Mouse (Mus musculus): ENCODE measurements around the gene BC030867. TPM values are rescaled to one million over a fixed set of nuclear protein-coding genes. Genes with fewer than 3 reads are reported as not detected.
A peak's percentile ranks its signal among the peaks of the same experiment; 100 is the strongest.

BC030867 gene
- total RNA-seq, 4 experiments from 2014 or later = 0.62 to 1.2 (median 0.64) TPM

DNA sequence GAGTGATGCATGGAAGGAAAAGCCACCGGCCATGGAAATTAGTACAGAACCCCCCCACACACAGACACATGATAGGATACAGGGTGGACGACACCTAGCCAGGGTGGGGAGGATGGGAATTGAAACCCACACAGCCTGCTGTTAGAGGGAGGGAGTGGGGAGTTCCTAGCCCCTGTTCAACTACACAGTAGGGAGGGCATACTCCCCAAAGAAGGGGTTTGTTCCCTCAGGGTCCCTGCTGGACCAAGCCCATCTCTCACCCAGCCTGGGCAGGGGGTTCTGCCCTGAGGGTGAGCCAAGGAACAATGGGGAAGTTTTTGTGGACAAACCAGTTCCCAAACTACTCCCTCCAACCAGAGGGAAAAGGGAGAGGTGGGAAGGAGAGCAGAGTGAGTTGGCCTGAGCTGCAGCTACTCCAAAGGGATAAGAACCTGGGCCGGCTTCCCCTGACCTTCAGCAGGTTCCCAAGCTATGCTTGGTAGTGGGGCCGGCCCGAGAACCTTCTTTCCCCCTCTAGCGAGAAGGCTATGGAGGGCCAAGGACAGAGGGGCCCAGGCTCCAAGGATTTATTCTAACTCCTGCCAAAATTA is 40.9 kb downstream of the BC030867 start:
- no peak for DNase-seq (ENCODE audit: low spot score in 2 of 2)

DNA sequence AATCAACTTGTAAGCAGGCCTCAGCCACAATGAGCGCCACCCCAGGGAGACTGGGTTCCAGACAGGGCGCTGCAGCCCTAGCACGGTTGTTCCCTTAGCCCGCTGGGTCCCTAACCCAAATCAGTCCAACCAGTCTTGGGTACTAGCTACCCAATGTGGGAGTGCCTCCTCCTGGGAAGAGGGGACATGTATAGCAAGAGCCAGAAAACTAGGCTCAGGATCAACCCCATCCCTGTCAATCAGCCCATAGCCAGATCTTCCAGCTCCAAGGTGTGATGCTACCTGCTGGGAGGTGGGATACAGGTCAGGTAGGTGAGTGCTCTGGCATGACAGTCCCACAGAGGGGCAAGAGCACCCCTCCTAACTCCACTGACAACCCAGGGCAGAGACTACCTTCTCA is 41.5 kb downstream of the BC030867 start:
- DNase-seq (ENCODE audit: low spot score in 2 of 2) = no peak

GRCm38 (mm10) chr11:102291051-102291535 is 42.4 kb downstream of the BC030867 start:
- DNase-seq (ENCODE audit: low spot score in 2 of 2) = no peak

DNA sequence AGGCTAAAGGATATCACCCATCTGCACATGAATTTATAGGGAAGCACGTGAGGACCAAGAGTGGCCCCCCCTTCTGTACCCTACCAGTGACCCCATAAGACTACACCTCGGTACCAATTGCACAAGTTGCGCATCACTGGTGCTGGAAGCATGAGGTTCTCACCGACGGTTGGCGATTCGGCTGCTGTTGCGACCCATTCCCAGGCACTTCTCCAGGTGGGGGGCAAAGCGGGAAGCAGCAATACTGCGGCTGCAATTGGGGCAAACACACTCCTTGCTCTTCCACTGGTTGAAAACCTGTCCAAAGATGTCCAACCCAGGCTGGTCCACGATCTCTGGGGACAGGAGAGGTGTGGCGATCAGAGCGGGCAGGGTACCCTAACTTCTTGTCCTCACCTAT is 45.3 kb downstream of the BC030867 start:
- DNase-seq (ENCODE audit: low spot score in 2 of 2) = no peak

GRCm38 (mm10) chr11:102294416-102294815 is 45.7 kb downstream of the BC030867 start:
- DNase-seq (ENCODE audit: low spot score in 2 of 2) = no peak

- DNase-seq (ENCODE audit: low spot score in 2 of 2) = no peak
Observed at GRCm38 (mm10) chr11:102294887-102295597, 46.4 kb downstream of the BC030867 start.

DNA sequence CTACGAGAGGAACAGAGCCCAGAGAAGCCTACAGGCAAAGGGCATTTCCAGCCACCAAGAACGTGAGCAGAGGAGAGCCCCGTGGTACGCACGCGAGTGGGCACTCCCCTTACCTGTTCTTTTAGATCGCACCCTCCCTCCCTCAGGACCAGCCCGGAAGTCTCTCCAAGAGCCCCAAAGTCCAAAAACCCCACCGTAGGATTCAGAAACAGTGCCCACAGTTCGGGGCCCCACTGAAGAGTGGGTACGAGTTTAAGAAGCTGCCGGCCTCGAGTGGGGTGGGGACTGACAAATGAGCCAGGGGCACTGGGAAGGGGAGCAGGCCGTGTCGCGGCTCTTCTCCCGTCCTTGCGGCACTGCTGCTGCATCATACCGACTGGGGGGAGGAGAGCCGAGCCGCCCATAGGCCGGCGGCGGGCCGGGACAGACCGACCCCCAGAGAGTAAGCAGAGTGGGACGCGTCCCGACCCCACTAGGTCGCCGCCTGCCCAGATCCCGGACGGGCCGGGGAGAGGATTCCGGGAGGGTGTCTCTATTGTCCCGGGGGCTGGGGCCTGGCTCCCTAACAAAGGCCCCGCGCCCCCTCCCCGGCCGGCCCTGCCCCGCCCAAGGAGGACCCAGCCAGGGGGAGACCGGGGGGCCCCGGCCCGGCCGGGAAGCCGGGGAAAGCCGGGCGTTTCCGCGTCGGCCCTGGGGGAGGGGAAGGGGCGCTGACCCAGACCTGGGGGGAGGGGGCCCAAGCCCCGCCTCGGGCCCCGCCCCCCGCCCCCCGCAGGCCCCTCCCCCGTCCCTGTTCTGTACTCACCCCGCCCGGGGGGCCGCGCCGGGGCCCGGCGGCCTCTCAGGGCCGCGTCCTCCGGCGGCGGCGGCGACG is 47.2 kb downstream of the BC030867 start:
- no peak for DNase-seq (ENCODE audit: low spot score in 2 of 2)

GRCm38 (mm10) chr11:102296491-102297472 is 48.1 kb downstream of the BC030867 start, which contains the start of gene Atxn7l3:
Gene Atxn7l3, minus strand, starts transcription at chr11:102296631.
- DNase-seq (ENCODE audit: low spot score in 2 of 2) = peak; percentile 97

GRCm38 (mm10) chr11:102297577-102298556 is 49.2 kb downstream of the BC030867 start:
- no peak for DNase-seq (ENCODE audit: low spot score in 2 of 2)

DNA sequence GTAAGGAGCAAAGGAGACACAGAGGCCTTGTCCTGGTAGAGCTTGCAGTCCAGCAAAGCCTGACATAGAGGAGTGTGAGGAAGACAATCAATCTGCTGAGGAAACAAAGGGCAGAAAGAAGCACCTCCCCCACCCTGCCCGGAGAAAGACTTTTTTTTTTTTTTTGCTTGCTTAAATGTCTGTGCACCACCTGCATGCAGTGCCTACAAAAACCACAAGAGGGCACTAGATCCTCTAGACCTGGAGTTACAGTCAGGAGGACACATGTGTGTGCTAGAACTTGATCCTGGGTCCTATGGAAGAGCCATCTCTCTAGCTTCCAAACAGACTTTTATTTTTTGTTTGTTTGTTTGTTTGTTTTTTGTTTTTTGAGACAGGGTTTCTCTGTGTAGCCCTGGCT is 51.2 kb downstream of the BC030867 start:
- DNase-seq (ENCODE audit: low spot score in 2 of 2) = no peak

- DNase-seq (ENCODE audit: low spot score in 2 of 2) = no peak
Observed at GRCm38 (mm10) chr11:102304141-102304540, 55.5 kb downstream of the BC030867 start.

DNA sequence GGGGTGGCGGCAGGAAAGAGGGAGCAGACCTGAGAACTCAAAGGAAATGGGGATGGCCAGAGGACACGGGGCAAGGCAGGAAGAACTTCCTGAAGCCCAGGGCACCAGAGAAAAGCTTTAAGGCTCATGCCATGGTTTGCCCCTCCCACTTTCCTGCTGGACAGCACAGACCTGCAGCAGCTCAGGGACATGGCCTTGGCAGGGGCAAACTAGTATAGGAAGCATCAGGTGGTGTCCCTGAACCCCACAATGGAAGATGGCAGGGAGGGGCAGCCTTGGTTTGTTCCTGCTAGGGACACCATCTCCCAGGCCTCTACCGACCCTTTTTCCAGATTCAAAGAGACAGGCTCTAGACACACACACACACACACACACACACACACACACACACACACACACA is 56.7 kb downstream of the BC030867 start:
- no peak for DNase-seq (ENCODE audit: low spot score in 2 of 2)

DNA sequence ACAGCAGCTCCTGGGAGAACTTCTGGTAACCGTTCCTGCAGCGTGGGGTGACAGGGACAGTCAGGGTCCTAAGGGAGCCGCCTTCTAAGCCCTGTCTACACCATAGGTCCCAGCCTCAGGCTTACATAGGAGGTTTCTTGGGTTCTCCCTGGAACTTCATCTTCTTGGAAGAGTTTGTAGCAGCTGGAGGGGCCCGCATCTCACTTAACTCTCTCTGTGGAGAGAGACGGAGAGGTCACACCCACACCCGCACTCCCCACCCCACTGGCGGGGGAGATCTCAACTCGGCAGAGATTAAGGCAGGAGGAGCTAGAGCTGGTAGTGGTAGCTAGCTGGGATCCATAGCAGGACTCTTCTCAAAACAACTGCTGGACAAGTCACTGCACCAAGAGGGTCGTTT is 59.4 kb downstream of the BC030867 start:
- DNase-seq (ENCODE audit: low spot score in 2 of 2) = no peak

GRCm38 (mm10) chr11:102308979-102309378 is 60.3 kb downstream of the BC030867 start:
- DNase-seq (ENCODE audit: low spot score in 2 of 2) = peak; percentile 94 to 98

GRCm38 (mm10) chr11:102309821-102310617 is 61.3 kb downstream of the BC030867 start:
- DNase-seq (ENCODE audit: low spot score in 2 of 2) = no peak

- no peak for DNase-seq (ENCODE audit: low spot score in 2 of 2)
Observed at GRCm38 (mm10) chr11:102310768-102311695, 62.4 kb downstream of the BC030867 start.

GRCm38 (mm10) chr11:102311966-102312365 is 63.3 kb downstream of the BC030867 start:
- DNase-seq (ENCODE audit: low spot score in 2 of 2) = no peak

GRCm38 (mm10) chr11:102312586-102312985 is 63.9 kb downstream of the BC030867 start:
- DNase-seq (ENCODE audit: low spot score in 2 of 2) = peak in 1 of 2 experiments; percentile 2
